Mouse (Mus musculus) midbrain, embryonic 15.5 days (tissue): Measurements from ENCODE around the gene Sirt2. TPM values are rescaled to one million over a fixed set of nuclear protein-coding genes. Genes with fewer than 3 reads are reported as not detected.

Source experiments
- ATAC-seq: fragments of 200-750 bp; cut with Nextera tagmentation; replicated peaks from 2 replicates; pipeline ENCODE4 v1.8.0; 2017; ENCODE audit warnings: moderate TSS enrichment
- H3K27ac ChIP-seq: fragments of 300-500 bp; sonication (generic); 2 replicates; pipeline ENCODE4 v1.5.1; 2015; ENCODE audit warnings: mild to moderate bottlenecking, inconsistent platforms
- H3K27me3 ChIP-seq: fragments of 300-500 bp; sonication (generic); replicated peaks from 2 replicates; pipeline ENCODE4 v1.6.1; 2015; ENCODE audit warnings: inconsistent platforms
- H3K36me3 ChIP-seq: fragments of 300-500 bp; sonication (generic); replicated peaks from 2 replicates; pipeline ENCODE4 v1.6.1; 2015; ENCODE audit warnings: inconsistent platforms
- H3K4me1 ChIP-seq: fragments of 300-500 bp; sonication (generic); 2 replicates; pipeline ENCODE4 v1.6.1; 2015; ENCODE audit warnings: inconsistent platforms
- H3K4me2 ChIP-seq: fragments of 300-500 bp; sonication (generic); 2 replicates; pipeline ENCODE4 v1.6.1; 2015; ENCODE audit warnings: inconsistent platforms, mild to moderate bottlenecking, moderate library complexity
- H3K4me3 ChIP-seq: fragments of 300-500 bp; sonication (generic); 2 replicates; pipeline ENCODE4 v1.5.1; 2015; ENCODE audit warnings: mild to moderate bottlenecking, inconsistent platforms
- H3K9ac ChIP-seq: fragments of 300-500 bp; sonication (generic); 2 replicates; pipeline ENCODE4 v1.6.1; 2015; ENCODE audit warnings: mild to moderate bottlenecking, inconsistent platforms
- H3K9me3 ChIP-seq: fragments of 300-500 bp; sonication (generic); 2 replicates; pipeline ENCODE4 v1.6.1; 2016; ENCODE audit warnings: inconsistent platforms
- WGBS: fragments of 180-500 bp; shearing (Covaris S2); methylation state at CpG from one replicate; pipeline ENCODE4 v1.1.7; 2015; ENCODE audit warnings: mixed read lengths; 5-methylcytosine and 5-hydroxymethylcytosine counted together
- polyA plus RNA-seq: library from polyadenylated mRNA; unstranded; fragments of >200 nt; fragmentation: Nextera tagmentation; extraction: Ambion mirVana; gene quantifications from 2 replicates; pipeline ENCODE4 v1.2.1, GENCODE M21; 2015

Sirt2 gene
- polyA plus RNA-seq, 1 experiment from 2014 or later: 125 TPM

GRCm38 (mm10) chr7:28831411-28832125, 65.0 kb downstream of the Sirt2 start:
- no peak for ATAC-seq
- 92% methylated on average over 17 of the region's 17 CpGs for WGBS
- Histone ChIP-seq H3K9ac (no peak overlapping the region), H3K36me3 (0 out of 2 replicates have a peak, but pooled peaks cover 16% of the 10 kb centered on the region), H3K4me3 (no peak overlapping the region), H3K4me2 (no peak overlapping the region), H3K4me1 (no peaks in the 10 kb centered on the region), H3K27ac (no peak overlapping the region), H3K9me3 (no peaks in the 10 kb centered on the region), H3K27me3 (no peaks in the 10 kb centered on the region)

- Histone ChIP-seq H3K9ac (no peak overlapping the region), H3K9me3 (no peaks in the 10 kb centered on the region), H3K27me3 (no peaks in the 10 kb centered on the region), H3K4me1 (no peaks in the 10 kb centered on the region), H3K4me3 (no peak overlapping the region), H3K4me2 (no peak overlapping the region), H3K36me3 (0 out of 2 replicates have a peak, but pooled peaks cover 16% of the 10 kb centered on the region), H3K27ac (no peak overlapping the region)
- ATAC-seq: no peak
- 74% methylated on average over 6 of the region's 6 CpGs for WGBS
These were observed 65.6 kb downstream of the Sirt2 start for GRCm38 (mm10) chr7:28832137-28832536.

GRCm38 (mm10) chr7:28833723-28834347, 67.3 kb downstream of the Sirt2 start, which contains the start of gene Lgals4:
Lgals4 (plus strand) TSS chr7:28833854.
- H3K27me3 ChIP-seq: no peaks in the 10 kb centered on the region
- H3K4me1 ChIP-seq: no peaks in the 10 kb centered on the region
- no peaks in the 10 kb centered on the region for H3K9me3 ChIP-seq
- no peak within 1 kb of the TSS for H3K4me3 ChIP-seq
- no peak within 1 kb of the TSS for H3K4me2 ChIP-seq
- WGBS: 80% methylated on average over 6 of the region's 6 CpGs
- H3K27ac ChIP-seq: no peak within 1 kb of the TSS
- H3K36me3 ChIP-seq: 0 out of 2 replicates have a peak, but pooled peaks cover 16% of the 10 kb centered on the region
- H3K9ac ChIP-seq: no peak within 1 kb of the TSS
- no peak for ATAC-seq

- no peaks in the 10 kb centered on the region for H3K27me3 ChIP-seq
- H3K4me1 ChIP-seq: no peaks in the 10 kb centered on the region
- H3K9me3 ChIP-seq: no peaks in the 10 kb centered on the region
- H3K36me3 ChIP-seq: no peaks in the 10 kb centered on the region
- H3K4me3 ChIP-seq: no peak overlapping the region
- H3K27ac ChIP-seq: no peak overlapping the region
- no peak overlapping the region for H3K4me2 ChIP-seq
- ATAC-seq: no peak
- H3K9ac ChIP-seq: no peak overlapping the region
- WGBS: 82% methylated on average over 5 of the region's 5 CpGs
These were observed 70.4 kb downstream of the Sirt2 start for GRCm38 (mm10) chr7:28836936-28837335.

Other genes starting within 250 kb of the Sirt2 start
- gene Ifnl3, start 243.9 kb upstream of the Sirt2 start, polyA plus RNA-seq: not detected in 2 replicates
- not detected in 2 replicates for gene Sycn, start 225.8 kb upstream of the Sirt2 start, polyA plus RNA-seq
- gene Nccrp1, start 219.5 kb upstream of the Sirt2 start, polyA plus RNA-seq: 0.14 and 0.18 TPM in 2 replicates
- 22.8 and 24.8 TPM in 2 replicates for gene Samd4b, start 168.6 kb upstream of the Sirt2 start, polyA plus RNA-seq
- gene Pak4, start 168.6 kb upstream of the Sirt2 start, polyA plus RNA-seq: 20.9 and 21.6 TPM in 2 replicates
- gene Acp7, start 135.4 kb upstream of the Sirt2 start, polyA plus RNA-seq: 0.40 TPM in 1 of 2 replicates, not detected in the other
- 10.2 and 12.1 TPM in 2 replicates for gene Fbxo27, start 73.9 kb upstream of the Sirt2 start, polyA plus RNA-seq
- gene Fbxo17, start 49.9 kb upstream of the Sirt2 start, polyA plus RNA-seq: 3.7 and 4.0 TPM in 2 replicates
- 96.7 and 106 TPM in 2 replicates for gene Mrps12, start 24.9 kb upstream of the Sirt2 start, polyA plus RNA-seq
- gene Sars2, start 24.7 kb upstream of the Sirt2 start, polyA plus RNA-seq: 18.3 and 18.7 TPM in 2 replicates
- gene Ccer2, start 10.6 kb upstream of the Sirt2 start, polyA plus RNA-seq: 0.36 and 0.50 TPM in 2 replicates
- 65.8 and 66.5 TPM in 2 replicates for gene Nfkbib, start 777 bp downstream of the Sirt2 start, polyA plus RNA-seq
- 2.4 and 3.3 TPM in 2 replicates for gene Rinl, start 22.2 kb downstream of the Sirt2 start, polyA plus RNA-seq
- gene Hnrnpl, start 41.8 kb downstream of the Sirt2 start, polyA plus RNA-seq: 175 and 176 TPM in 2 replicates
- gene Ech1, start 58.5 kb downstream of the Sirt2 start, polyA plus RNA-seq: 92.7 and 94.7 TPM in 2 replicates
- 5.6 and 8.2 TPM in 2 replicates for gene Lgals4, start 67.1 kb downstream of the Sirt2 start, polyA plus RNA-seq
- 7.8 and 9.2 TPM in 2 replicates for gene Lgals7, start 97.1 kb downstream of the Sirt2 start, polyA plus RNA-seq
- 0.33 and 0.52 TPM in 2 replicates for gene Capn12, start 114.7 kb downstream of the Sirt2 start, polyA plus RNA-seq
- 140 and 143 TPM in 2 replicates for gene Actn4, start 195.6 kb downstream of the Sirt2 start, polyA plus RNA-seq
- gene Eif3k, start 215.1 kb downstream of the Sirt2 start, polyA plus RNA-seq: 269 and 284 TPM in 2 replicates
- 8.5 and 11.4 TPM in 2 replicates for gene Map4k1, start 215.3 kb downstream of the Sirt2 start, polyA plus RNA-seq